Mouse (Mus musculus) MEL (cell line): Measurements from ENCODE around the gene Thumpd2. TPM values are rescaled to one million over a fixed set of nuclear protein-coding genes. Genes with fewer than 3 reads are reported as not detected.
A peak's percentile ranks its signal among the peaks of the same experiment; 100 is the strongest.

Experiments
- DNase-seq: peaks from one replicate; pipeline ENCODE4 v3.0.0; 2011; ENCODE audit warnings: low read depth, low spot score
- H3K27ac ChIP-seq: 2 replicates; pipeline ENCODE4 v1.5.1; 2012; ENCODE audit warnings: low read depth, mild to moderate bottlenecking, control low read depth, low read length, moderate library complexity; ENCODE audit not compliant: control insufficient read depth
- H3K27me3 ChIP-seq, 2 experiments: fragments of 150-350 bp in 1 of 2; sonication (generic) in 1 of 2; 2 replicates each; pipeline ENCODE4 v1.6.1; 2012; ENCODE audit warnings: low read length in 2 of 2, mild to moderate bottlenecking in 2 of 2, improper control_type of control experiment in 1 of 2, moderate library complexity in 1 of 2; ENCODE audit not compliant: insufficient read depth in 2 of 2, control insufficient read depth in 1 of 2
- H3K36me3 ChIP-seq, 2 experiments: 2 replicates each; pipeline ENCODE4 v1.6.1; 2012 to 2014; ENCODE audit warnings: low read length in 2 of 2, improper control_type of control experiment in 1 of 2, inconsistent platforms in 1 of 2, mild to moderate bottlenecking in 1 of 2; ENCODE audit not compliant: insufficient read depth in 2 of 2, control insufficient read depth in 1 of 2
- H3K4me1 ChIP-seq, 2 experiments: fragments of 150-350 bp in 1 of 2; sonication (generic) in 1 of 2; 2 replicates each; pipeline ENCODE4 v1.6.1; 2012; ENCODE audit warnings: low read length in 2 of 2, improper control_type of control experiment in 1 of 2, mild to moderate bottlenecking in 1 of 2; ENCODE audit not compliant: insufficient read depth in 2 of 2, control insufficient read depth in 1 of 2
- H3K4me3 ChIP-seq, 2 experiments: fragments of 150-350 bp in 1 of 2; sonication (generic) in 1 of 2; 2 replicates each; pipeline ENCODE4 v1.5.1; 2012; ENCODE audit warnings: low read depth in 2 of 2, low read length in 2 of 2, mild to moderate bottlenecking in 2 of 2, moderate library complexity in 2 of 2, control low read depth in 1 of 2, improper control_type of control experiment in 1 of 2; ENCODE audit not compliant: control insufficient read depth in 1 of 2, insufficient read depth in 1 of 2
- H3K79me2 ChIP-seq: 2 replicates; pipeline ENCODE4 v1.6.1; 2012; ENCODE audit warnings: mild to moderate bottlenecking, low read length, moderate library complexity; ENCODE audit not compliant: control insufficient read depth, poor library complexity, insufficient read depth
- H3K9ac ChIP-seq: 2 replicates; pipeline ENCODE4 v1.6.1; 2012; ENCODE audit warnings: low read depth, mild to moderate bottlenecking, control low read depth, low read length, moderate library complexity; ENCODE audit not compliant: control insufficient read depth, poor library complexity, severe bottlenecking
- H3K9me3 ChIP-seq: fragments of 150-350 bp; sonication (generic); replicated peaks from 2 replicates; pipeline ENCODE4 v1.6.1; 2012; ENCODE audit warnings: mild to moderate bottlenecking, low read length, improper control_type of control experiment, moderate library complexity; ENCODE audit not compliant: insufficient read depth
- BHLHE40 ChIP-seq: IDR thresholded peaks from 2 replicates; pipeline ENCODE4 v1.6.1; 2012; ENCODE audit warnings: low read depth, mild to moderate bottlenecking, inconsistent platforms, low read length, improper control_type of control experiment, borderline replicate concordance
- ELF1 ChIP-seq: IDR thresholded peaks from 2 replicates; pipeline ENCODE4 v1.6.1; 2014; ENCODE audit warnings: low read depth, mild to moderate bottlenecking, inconsistent platforms, low read length, improper control_type of control experiment, moderate library complexity
- EP300 ChIP-seq, 2 experiments: IDR thresholded peaks; 2 replicates each; pipeline ENCODE4 v1.6.1; 2011; ENCODE audit warnings: improper control_type of control experiment in 2 of 2, low read length in 2 of 2, low read depth in 1 of 2, mild to moderate bottlenecking in 1 of 2
- ETS1 ChIP-seq: IDR thresholded peaks from 2 replicates; pipeline ENCODE4 v1.6.1; 2012; ENCODE audit warnings: low read depth, mild to moderate bottlenecking, inconsistent platforms, low read length, improper control_type of control experiment, moderate library complexity
- GATA1 ChIP-seq: IDR thresholded peaks from 2 replicates; pipeline ENCODE4 v1.6.1; 2011; ENCODE audit warnings: low read depth, low read length, improper control_type of control experiment
- HCFC1 ChIP-seq: IDR thresholded peaks from 2 replicates; pipeline ENCODE4 v1.6.1; 2012; ENCODE audit warnings: low read depth, mild to moderate bottlenecking, inconsistent platforms, low read length, improper control_type of control experiment, moderate library complexity
- MAFK ChIP-seq: IDR thresholded peaks from 2 replicates; pipeline ENCODE4 v1.6.1; 2011; ENCODE audit warnings: low read depth, mild to moderate bottlenecking, low read length, improper control_type of control experiment, borderline replicate concordance
- MYB ChIP-seq: IDR thresholded peaks from 2 replicates; pipeline ENCODE4 v1.6.1; 2011; ENCODE audit warnings: mild to moderate bottlenecking, low read depth, low read length, improper control_type of control experiment
- MYC ChIP-seq: IDR thresholded peaks from 2 replicates; pipeline ENCODE4 v1.6.1; 2011; ENCODE audit warnings: low read depth, mild to moderate bottlenecking, low read length, improper control_type of control experiment, moderate library complexity
- NELFE ChIP-seq: IDR thresholded peaks from 2 replicates; pipeline ENCODE4 v1.6.1; 2011; ENCODE audit warnings: low read depth, low read length, improper control_type of control experiment
- POLR2A ChIP-seq, 2 experiments: IDR thresholded peaks; 2 replicates each; pipeline ENCODE4 v1.6.1; 2011 to 2012; ENCODE audit warnings: low read length in 2 of 2, mild to moderate bottlenecking in 2 of 2, control low read depth in 1 of 2, improper control_type of control experiment in 1 of 2, low read depth in 1 of 2, moderate library complexity in 1 of 2; ENCODE audit not compliant: control insufficient read depth in 1 of 2, insufficient read depth in 1 of 2, poor library complexity in 1 of 2
- POLR2AphosphoS2 ChIP-seq: IDR thresholded peaks from 2 replicates; pipeline ENCODE4 v1.6.1; 2011; ENCODE audit warnings: low read length, improper control_type of control experiment
- RCOR1 ChIP-seq: IDR thresholded peaks from 2 replicates; pipeline ENCODE4 v1.6.1; 2012; ENCODE audit warnings: low read depth, mild to moderate bottlenecking, inconsistent platforms, low read length, improper control_type of control experiment
- SMC3 ChIP-seq: IDR thresholded peaks from 2 replicates; pipeline ENCODE4 v1.6.1; 2011; ENCODE audit warnings: low read depth, low read length, improper control_type of control experiment
- TAL1 ChIP-seq: IDR thresholded peaks from 2 replicates; pipeline ENCODE4 v1.6.1; 2012; ENCODE audit warnings: mild to moderate bottlenecking, inconsistent platforms, low read length, moderate library complexity, mixed read lengths
- TBP ChIP-seq: IDR thresholded peaks from 2 replicates; pipeline ENCODE4 v1.8.0; 2011; ENCODE audit warnings: low read depth, low read length, improper control_type of control experiment
- TCF12 ChIP-seq: IDR thresholded peaks from 2 replicates; pipeline ENCODE4 v1.6.1; 2014; ENCODE audit warnings: low read depth, mild to moderate bottlenecking, inconsistent platforms, low read length, improper control_type of control experiment, moderate library complexity
- USF1 ChIP-seq: IDR thresholded peaks from 2 replicates; pipeline ENCODE4 v1.6.1; 2014; ENCODE audit warnings: low read depth, mild to moderate bottlenecking, inconsistent platforms, low read length, improper control_type of control experiment, moderate library complexity
- USF2 ChIP-seq, 2 experiments: IDR thresholded peaks; 2 replicates each; pipeline ENCODE4 v1.6.1; 2011 to 2012; ENCODE audit warnings: improper control_type of control experiment in 2 of 2, low read length in 2 of 2, borderline replicate concordance in 1 of 2, inconsistent platforms in 1 of 2, low read depth in 1 of 2, mild to moderate bottlenecking in 1 of 2; ENCODE audit not compliant: insufficient read depth in 1 of 2
- ZKSCAN1 ChIP-seq: IDR thresholded peaks from 2 replicates; pipeline ENCODE4 v1.6.1; 2012; ENCODE audit warnings: low read depth, mild to moderate bottlenecking, inconsistent platforms, low read length, improper control_type of control experiment, moderate library complexity
- ZMIZ1 ChIP-seq: IDR thresholded peaks from 2 replicates; pipeline ENCODE4 v1.6.1; 2012; ENCODE audit warnings: low read depth, mild to moderate bottlenecking, inconsistent platforms, low read length, improper control_type of control experiment, moderate library complexity
- ZNF384 ChIP-seq: IDR thresholded peaks from 2 replicates; pipeline ENCODE4 v1.6.1; 2012; ENCODE audit warnings: low read depth, mild to moderate bottlenecking, inconsistent platforms, low read length, improper control_type of control experiment
- polyA plus RNA-seq, 2 experiments: library from polyadenylated mRNA; stranded (reverse) in 1 of 2; unstranded in 1 of 2; fragments of >175 nt in 1 of 2; fragments of >200 nt in 1 of 2; gene quantifications; 2 replicates each; pipeline versions ENCODE4 v1.2.1 to v1.2.4; 2012; ENCODE audit warnings: low replicate concordance in 2 of 2, low read depth in 1 of 2; ENCODE audit not compliant: insufficient read length in 2 of 2, insufficient read depth in 1 of 2, missing spikeins in 1 of 2
- total RNA-seq: library from RNA; depleted of rRNA; stranded (reverse); fragments of 300-350 nt; gene quantifications from 2 replicates; pipeline ENCODE4 v1.2.3, GENCODE M21; 2012

The Thumpd2 gene
- total and polyA plus RNA-seq, 3 experiments, result 15.1 to 15.5 TPM; not detected in 1

- H3K9me3 ChIP-seq, result no peaks in the 10 kb centered on the region
- TF ChIP-seq ELF1 (no peak), GATA1 (peak; percentile 42; the same call in 1 of the 2 replicates), TCF12 (peak; percentile 48; the same call in 1 of the 2 replicates), MAFK (no peak), MYC (no peak), ETS1 (no peak), POLR2AphosphoS2 (no peak), HCFC1 (no peak), SMC3 (no peak), MYB (no peak), BHLHE40 (no peak), EP300 (IDR thresholded peaks at IDR 0.05; ENCODE audit: low read depth in 1 of 2, low read length in 2 of 2) (peak in 1 of 2 experiments; percentile 42; a peak in 2 of 4 replicates)
- H3K9ac ChIP-seq, result no peak overlapping the region
- no peaks in the 10 kb centered on the region for H3K27me3 ChIP-seq
- peaks cover 5 to 6% of the 10 kb centered on the region in 2 experiments; a peak in 3 of 4 replicates for H3K4me1 ChIP-seq
- no peak overlapping the region for H3K4me3 ChIP-seq
- no peaks in the 10 kb centered on the region for H3K79me2 ChIP-seq
- no peak for DNase-seq
- H3K36me3 ChIP-seq, result peaks cover 15 to 16% of the 10 kb centered on the region in 2 experiments
- no peak overlapping the region for H3K27ac ChIP-seq
These were observed 23.2 kb downstream of the Thumpd2 start for GRCm38 (mm10) chr17:81041662-81042061.

- DNase-seq, result no peak
- Histone ChIP-seq H3K79me2 (no peaks in the 10 kb centered on the region), H3K36me3 (peaks cover 17 to 18% of the 10 kb centered on the region in 2 experiments), H3K9me3 (no peaks in the 10 kb centered on the region), H3K4me1 (peaks cover 0 to 6% of the 10 kb centered on the region in 2 experiments; a peak in 2 of 4 replicates), H3K27ac (no peak overlapping the region), H3K4me3 (no peak overlapping the region), H3K9ac (no peak overlapping the region), H3K27me3 (no peaks in the 10 kb centered on the region)
- TF ChIP-seq ZMIZ1 (no peak), BHLHE40 (no peak), TBP (no peak), NELFE (no peak), MYC (no peak), POLR2A (IDR thresholded peaks at IDR 0.05; ENCODE audit: control insufficient read depth in 1 of 2, insufficient read depth in 1 of 2, low read depth in 1 of 2, low read length in 2 of 2, poor library complexity in 1 of 2) (no peak), ZNF384 (no peak), USF2 (IDR thresholded peaks at IDR 0.05; ENCODE audit: borderline replicate concordance in 1 of 2, insufficient read depth in 1 of 2, low read depth in 1 of 2, low read length in 2 of 2) (peak in 1 of 2 experiments; percentile 33; a peak in 1 of 4 replicates), USF1 (peak; percentile 75), RCOR1 (no peak), SMC3 (no peak), GATA1 (no peak), HCFC1 (no peak), TAL1 (peak; percentile 18), ZKSCAN1 (no peak)
These were observed 26.0 kb downstream of the Thumpd2 start for GRCm38 (mm10) chr17:81038707-81039408.
